ENCODE assay signal across 24 mouse cellular contexts in genomic region chr1:32701267-32701666, GRCm38 (mm10).
"Had no signal": no experiment of that assay in that cellular context is flagged by ENCODE, and none has a peak within 500 bp of the region (broad histone marks: within the 10 kb centered on the region; RNA-seq: fewer than 3 reads in every experiment).

No protein-coding gene starts in this region.

- H3K27me3 ChIP-seq: heart, embryonic 13.5 days; heart, embryonic 15.5 days; hindbrain, embryonic 13.5 days; hindbrain, embryonic 15.5 days; limb, embryonic 13.5 days; limb, embryonic 15.5 days; liver, embryonic 12.5 days had no signal

- H3K9me3 ChIP-seq: heart, embryonic 13.5 days; heart, embryonic 15.5 days; hindbrain, embryonic 13.5 days; hindbrain, embryonic 15.5 days; limb, embryonic 13.5 days; limb, embryonic 15.5 days; liver, embryonic 12.5 days had no signal

- H3K36me3 ChIP-seq: heart, embryonic 13.5 days; heart, embryonic 15.5 days; hindbrain, embryonic 13.5 days; hindbrain, embryonic 15.5 days; limb, embryonic 13.5 days; limb, embryonic 15.5 days; liver, embryonic 12.5 days had no signal

- H3K27ac ChIP-seq: heart, adult 2 months; heart, embryonic 13.5 days; heart, embryonic 15.5 days; hindbrain, embryonic 13.5 days; hindbrain, embryonic 15.5 days; hindbrain, postnatal 0 days; limb, embryonic 13.5 days; limb, embryonic 15.5 days; liver, embryonic 12.5 days; liver, embryonic 14.5 days had no signal

- H3K4me3 ChIP-seq: heart, adult 2 months; heart, embryonic 13.5 days; heart, embryonic 15.5 days; hindbrain, embryonic 13.5 days; hindbrain, embryonic 15.5 days; limb, embryonic 13.5 days; limb, embryonic 15.5 days; liver, embryonic 12.5 days had no signal

- ATAC-seq: hindbrain, postnatal 0 days; intestine, embryonic 16.5 days; liver, embryonic 12.5 days had no signal

- H3K9ac ChIP-seq: heart, embryonic 13.5 days; heart, embryonic 15.5 days; hindbrain, embryonic 13.5 days; hindbrain, embryonic 15.5 days; limb, embryonic 13.5 days; limb, embryonic 15.5 days; liver, embryonic 12.5 days; liver, embryonic 14.5 days had no signal

- H3K4me1 ChIP-seq: heart, embryonic 13.5 days; heart, embryonic 15.5 days; hindbrain, embryonic 13.5 days; hindbrain, embryonic 15.5 days; limb, embryonic 13.5 days; limb, embryonic 15.5 days; liver, embryonic 12.5 days had no signal

- DNase-seq: gastrocnemius, postnatal 14 days; gastrocnemius, postnatal 36 days; heart, adult 11 months; heart, adult 2 months; heart, postnatal 14 days; heart, postnatal 36 days; kidney, adult 18-20 months; kidney, adult 8-10 months; kidney, postnatal 10 days; kidney, postnatal 25 days; kidney, postnatal 4 days; left cerebral cortex, postnatal 4 days; lung, adult 18-20 months had no signal

- H3K4me2 ChIP-seq: heart, embryonic 11.5 days; heart, embryonic 13.5 days; heart, embryonic 15.5 days; hindbrain, embryonic 13.5 days; hindbrain, embryonic 15.5 days; limb, embryonic 13.5 days; limb, embryonic 15.5 days; liver, embryonic 12.5 days had no signal
